Mouse (Mus musculus) hindbrain, postnatal 0 days (tissue): Measurements from ENCODE around the gene Aknad1. TPM values are rescaled to one million over a fixed set of nuclear protein-coding genes. Genes with fewer than 3 reads are reported as not detected.

ENCODE experiments used
- ATAC-seq: fragments of 200-750 bp; cut with Nextera tagmentation; 2 replicates; pipeline ENCODE4 v1.8.0; 2017; ENCODE audit warnings: mild to moderate bottlenecking, moderate TSS enrichment, moderate library complexity
- DNase-seq: peaks from one replicate; pipeline ENCODE4 v3.0.0-alpha.2; 2015; ENCODE audit warnings: low spot score
- H3K27ac ChIP-seq: fragments of 300-500 bp; sonication (generic); 2 replicates; pipeline ENCODE4 v1.5.1; 2014; ENCODE audit warnings: mild to moderate bottlenecking
- H3K27me3 ChIP-seq: fragments of 300-500 bp; sonication (generic); 2 replicates; pipeline ENCODE4 v1.6.1; 2014; ENCODE audit warnings: low read length, mixed read lengths; ENCODE audit not compliant: insufficient read depth
- H3K36me3 ChIP-seq: fragments of 300-500 bp; sonication (generic); 2 replicates; pipeline ENCODE4 v1.6.1; 2014; ENCODE audit warnings: low read length, mixed read lengths; ENCODE audit not compliant: insufficient read depth
- H3K4me1 ChIP-seq: fragments of 300-500 bp; sonication (generic); 2 replicates; pipeline ENCODE4 v1.6.1; 2014; ENCODE audit warnings: antibody characterized with exemption, low read length, mixed read lengths; ENCODE audit not compliant: insufficient read depth
- H3K4me2 ChIP-seq: fragments of 300-500 bp; sonication (generic); 2 replicates; pipeline ENCODE4 v1.6.1; 2014; ENCODE audit warnings: low read depth, mild to moderate bottlenecking, low read length, moderate library complexity, mixed read lengths
- H3K4me3 ChIP-seq: fragments of 300-500 bp; sonication (generic); 2 replicates; pipeline ENCODE4 v1.5.1; 2014; ENCODE audit warnings: low read length
- H3K9ac ChIP-seq: fragments of 300-500 bp; sonication (generic); replicated peaks from 2 replicates; pipeline ENCODE4 v1.6.1; 2014; ENCODE audit warnings: mild to moderate bottlenecking, low read length, moderate library complexity, mixed read lengths
- H3K9me3 ChIP-seq: fragments of 300-500 bp; sonication (generic); 2 replicates; pipeline ENCODE4 v1.6.1; 2016; ENCODE audit warnings: low read length, mixed read lengths
- CTCF ChIP-seq: IDR thresholded peaks from 2 replicates; pipeline ENCODE4 v1.5.1; 2016; ENCODE audit warnings: antibody characterized with exemption, control low read depth, low read depth
- WGBS: fragments of 180-500 bp; shearing (Covaris S2); extraction: QIAGEN DNeasy Blood & Tissue Kit; methylation state at CpG from one replicate; pipeline ENCODE4 v1.1.7; 2014; 5-methylcytosine and 5-hydroxymethylcytosine counted together
- polyA plus RNA-seq: library from polyadenylated mRNA; unstranded; fragments of >200 nt; fragmentation: Nextera tagmentation; extraction: Ambion mirVana; gene quantifications from 2 replicates; pipeline ENCODE4 v1.2.1, GENCODE M21; 2015
- total RNA-seq: library from RNA; depleted of rRNA; stranded (reverse); fragments of >200 nt; gene quantifications from 2 replicates; pipeline ENCODE4 v1.2.3, GENCODE M21; 2014; rRNA removed

Aknad1 gene
- total and polyA plus RNA-seq, 2 experiments from 2014 or later: not detected

DNA sequence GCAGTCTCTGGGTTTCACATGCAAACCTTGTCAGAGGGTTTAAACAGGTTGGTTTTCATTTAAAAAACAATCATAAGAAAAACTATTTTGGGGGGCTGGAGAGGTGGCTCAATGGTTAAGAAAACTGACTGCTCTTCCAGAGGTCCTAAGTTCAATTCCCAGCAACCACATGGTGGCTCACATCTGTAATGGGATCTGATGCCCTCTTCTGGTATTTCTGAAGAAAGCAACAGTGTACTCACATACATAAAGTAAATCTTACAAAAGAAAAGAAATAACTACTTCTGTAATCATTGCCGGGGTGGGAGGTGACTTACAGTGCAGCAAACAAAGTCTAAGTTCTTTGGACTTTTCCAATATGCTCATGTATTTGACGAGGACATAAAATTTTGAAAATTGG lies 58.9 kb downstream of the Aknad1 start:
- Histone ChIP-seq H3K9ac (no peak overlapping the region), H3K36me3 (peaks cover 41% of the 10 kb centered on the region), H3K4me3 (no peak overlapping the region), H3K27ac (no peak overlapping the region), H3K4me2 (no peak overlapping the region), H3K9me3 (no peaks in the 10 kb centered on the region), H3K4me1 (no peaks in the 10 kb centered on the region), H3K27me3 (no peaks in the 10 kb centered on the region)
- DNase-seq (no peak), ATAC-seq (no peak)
- TF ChIP-seq CTCF: peak; percentile 33; the same call in 1 of the 2 replicates
- 87% methylated on average over 2 of the region's 2 CpGs for WGBS

DNA sequence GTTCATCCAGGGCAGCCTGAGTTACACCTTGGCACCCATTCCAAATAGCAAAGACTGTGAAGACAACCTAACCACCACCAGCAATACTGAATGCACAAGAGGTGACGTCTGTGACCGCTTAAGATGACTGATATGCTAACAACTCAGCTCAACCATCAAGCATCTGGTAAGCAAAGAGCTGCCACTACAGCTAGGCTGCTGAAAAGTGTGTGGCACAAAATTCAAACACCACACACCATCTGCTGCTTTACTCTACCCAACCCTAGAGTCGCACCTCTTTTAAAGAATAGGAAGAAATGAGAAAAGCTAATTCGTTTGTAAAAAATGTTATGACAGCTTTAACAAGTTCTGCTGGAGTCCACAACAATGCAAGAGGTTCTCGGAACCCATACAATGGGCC lies 66.2 kb downstream of the Aknad1 start:
- no peak overlapping the region for H3K27ac ChIP-seq
- DNase-seq (no peak), ATAC-seq (no peak)
- H3K27me3 ChIP-seq: no peaks in the 10 kb centered on the region
- H3K9ac ChIP-seq: no peak overlapping the region
- H3K4me3 ChIP-seq: no peak overlapping the region
- no peaks in the 10 kb centered on the region for H3K4me1 ChIP-seq
- TF ChIP-seq CTCF: no peak
- peaks cover 33% of the 10 kb centered on the region for H3K36me3 ChIP-seq
- WGBS: 86% methylated on average over 5 of the region's 5 CpGs
- H3K4me2 ChIP-seq: no peak overlapping the region
- H3K9me3 ChIP-seq: no peaks in the 10 kb centered on the region

DNA sequence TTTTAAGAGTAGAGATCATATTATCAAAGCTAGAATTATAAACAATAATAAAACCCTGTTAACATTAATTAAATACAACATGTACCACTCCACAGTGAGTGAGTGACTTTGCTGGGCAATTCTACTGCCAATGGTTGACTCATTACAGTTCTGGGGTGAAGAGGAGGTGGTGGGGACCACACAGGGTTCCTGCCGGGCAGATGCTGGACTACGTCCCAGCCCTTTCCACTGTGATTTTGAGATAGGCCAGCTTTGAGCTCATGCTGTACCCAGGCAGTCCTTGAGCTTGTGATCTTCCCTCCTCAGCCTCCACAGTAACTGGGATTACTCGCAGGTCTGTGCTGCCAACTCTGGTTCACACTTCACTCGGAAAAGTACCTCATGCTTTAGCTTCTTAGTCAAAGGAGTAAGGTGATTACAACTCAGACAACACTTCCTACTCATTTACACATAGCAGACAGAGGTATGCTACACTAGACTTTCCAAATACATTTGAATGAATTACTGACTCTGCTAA lies 71.3 kb downstream of the Aknad1 start:
- ATAC-seq: no peak
- no peak for DNase-seq
- Histone ChIP-seq H3K4me2 (no peak overlapping the region), H3K9ac (no peak overlapping the region), H3K27ac (no peak overlapping the region), H3K27me3 (no peaks in the 10 kb centered on the region), H3K9me3 (no peaks in the 10 kb centered on the region), H3K4me3 (no peak overlapping the region), H3K4me1 (no peaks in the 10 kb centered on the region), H3K36me3 (peaks cover 9% of the 10 kb centered on the region; the same call in 1 of the 2 replicates)
- no peak for TF ChIP-seq CTCF
- 75% methylated on average over 4 of the region's 4 CpGs for WGBS

DNA sequence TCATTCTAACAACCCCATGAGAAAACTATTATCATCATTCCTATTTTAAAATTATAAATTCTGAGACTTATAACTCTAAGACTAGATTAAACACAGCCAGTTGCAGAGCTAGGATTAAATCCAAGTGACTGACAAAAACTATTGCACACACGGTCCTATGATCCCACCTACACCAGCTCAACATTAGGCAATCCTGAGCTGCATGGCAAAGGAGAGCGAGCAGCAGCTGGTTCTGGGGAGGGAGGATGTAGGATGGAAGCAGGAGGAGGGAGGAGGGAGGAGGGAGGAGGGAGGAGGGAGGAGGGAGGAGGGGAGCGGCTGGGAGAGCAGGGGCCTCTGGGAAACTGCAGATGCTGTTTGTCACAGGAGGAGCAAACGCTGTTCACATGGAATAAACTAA lies 76.2 kb downstream of the Aknad1 start:
- no peak overlapping the region for H3K27ac ChIP-seq
- no peak for TF ChIP-seq CTCF
- H3K27me3 ChIP-seq: no peaks in the 10 kb centered on the region
- no peak overlapping the region for H3K4me3 ChIP-seq
- H3K4me1 ChIP-seq: no peaks in the 10 kb centered on the region
- no peaks in the 10 kb centered on the region for H3K9me3 ChIP-seq
- no peak overlapping the region for H3K4me2 ChIP-seq
- ATAC-seq (no peak), DNase-seq (no peak)
- 70% methylated on average over 4 of the region's 4 CpGs for WGBS
- no peak overlapping the region for H3K9ac ChIP-seq
- no peaks in the 10 kb centered on the region; the same call in none of the 2 replicates for H3K36me3 ChIP-seq

DNA sequence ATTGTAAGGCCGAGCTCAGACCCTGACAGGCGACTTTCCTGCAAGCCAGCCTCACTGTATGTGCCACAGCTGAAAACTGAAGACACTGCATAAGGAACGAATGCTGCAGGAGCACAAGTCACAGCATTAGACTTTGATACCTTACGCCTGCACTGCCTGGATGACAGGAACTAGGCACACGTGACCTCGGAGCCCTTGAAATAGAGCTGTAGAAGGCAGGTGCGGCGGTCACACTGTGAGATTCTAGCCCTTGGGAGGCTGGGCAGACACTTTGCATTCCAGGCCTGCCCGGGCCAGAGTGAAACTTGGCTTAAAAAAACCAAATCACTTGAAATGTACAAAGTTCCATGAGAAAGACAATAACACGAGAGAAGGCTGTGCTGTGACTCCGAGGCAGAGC lies 91.0 kb downstream of the Aknad1 start:
- DNase-seq: no peak
- Histone ChIP-seq H3K9ac (no peak overlapping the region), H3K9me3 (no peaks in the 10 kb centered on the region), H3K4me2 (no peak overlapping the region), H3K4me1 (no peaks in the 10 kb centered on the region), H3K4me3 (no peak overlapping the region), H3K27ac (no peak overlapping the region), H3K36me3 (peaks cover 3% of the 10 kb centered on the region; the same call in 1 of the 2 replicates), H3K27me3 (no peaks in the 10 kb centered on the region)
- no peak for ATAC-seq
- WGBS: 81% methylated on average over 11 of the region's 11 CpGs
- TF ChIP-seq CTCF: no peak

DNA sequence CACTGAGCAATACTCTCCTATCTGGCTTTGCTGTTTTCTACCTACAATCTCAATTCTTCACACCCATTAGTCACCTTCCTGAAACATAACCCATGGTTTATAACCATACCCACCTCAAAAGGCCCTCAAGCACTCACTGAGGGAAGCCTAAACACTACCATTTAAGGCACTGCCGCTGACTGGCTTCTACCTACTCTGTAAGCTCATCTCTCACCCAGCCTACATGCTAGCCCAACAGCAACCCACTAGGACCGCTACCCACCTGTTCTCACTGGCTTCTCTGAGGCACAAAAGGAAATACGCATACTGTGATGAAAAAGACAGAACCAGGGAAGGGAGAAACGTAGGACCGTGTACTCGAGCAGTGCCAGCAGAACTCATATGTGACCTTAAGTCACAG lies 92.3 kb downstream of the Aknad1 start:
- H3K4me3 ChIP-seq: no peak overlapping the region
- no peak overlapping the region for H3K27ac ChIP-seq
- ATAC-seq: no peak
- no peaks in the 10 kb centered on the region for H3K27me3 ChIP-seq
- WGBS: 96% methylated on average over 6 of the region's 6 CpGs
- no peak for TF ChIP-seq CTCF
- DNase-seq: no peak
- peaks cover 3% of the 10 kb centered on the region; the same call in 1 of the 2 replicates for H3K36me3 ChIP-seq
- H3K4me2 ChIP-seq: no peak overlapping the region
- H3K9ac ChIP-seq: no peak overlapping the region
- no peaks in the 10 kb centered on the region for H3K9me3 ChIP-seq
- no peaks in the 10 kb centered on the region for H3K4me1 ChIP-seq

Other genes with a start within 250 kb of the Aknad1 start
- 1.3 and 6.7 TPM in 2 replicates for gene 1700013F07Rik, start 205.5 kb upstream of the Aknad1 start, total RNA-seq
- 3.1 and 3.2 TPM in 2 replicates for gene 1700013F07Rik, start 205.5 kb upstream of the Aknad1 start, polyA plus RNA-seq
- 10.2 and 10.7 TPM in 2 replicates for gene 5330417C22Rik, start 203.1 kb upstream of the Aknad1 start, total RNA-seq
- 13.5 and 17.3 TPM in 2 replicates for gene 5330417C22Rik, start 203.1 kb upstream of the Aknad1 start, polyA plus RNA-seq
- 31.9 and 38.9 TPM in 2 replicates for gene Tmem167b, start 177.2 kb upstream of the Aknad1 start, total RNA-seq
- gene Tmem167b, start 177.2 kb upstream of the Aknad1 start, polyA plus RNA-seq: 38.9 and 41.4 TPM in 2 replicates
- 7.7 and 12.4 TPM in 2 replicates for gene Taf13, start 168.0 kb upstream of the Aknad1 start, total RNA-seq
- gene Taf13, start 168.0 kb upstream of the Aknad1 start, polyA plus RNA-seq: 38.9 and 46.7 TPM in 2 replicates
- 64.7 and 65.9 TPM in 2 replicates for gene Wdr47, start 148.4 kb upstream of the Aknad1 start, total RNA-seq
- gene Wdr47, start 148.4 kb upstream of the Aknad1 start, polyA plus RNA-seq: 65.9 and 70.5 TPM in 2 replicates
- gene Clcc1, start 85.7 kb upstream of the Aknad1 start, total RNA-seq: 23.9 and 52.3 TPM in 2 replicates
- gene Clcc1, start 85.7 kb upstream of the Aknad1 start, polyA plus RNA-seq: 58.2 and 62.2 TPM in 2 replicates
- gene Gpsm2, start 17.3 kb upstream of the Aknad1 start, total RNA-seq: 12.9 and 13.5 TPM in 2 replicates
- gene Gpsm2, start 17.3 kb upstream of the Aknad1 start, polyA plus RNA-seq: 16.8 and 18.0 TPM in 2 replicates
- 7.6 and 34.3 TPM in 2 replicates for gene Stxbp3, start 100.9 kb downstream of the Aknad1 start, total RNA-seq
- gene Stxbp3, start 100.9 kb downstream of the Aknad1 start, polyA plus RNA-seq: 13.4 and 17.1 TPM in 2 replicates
- 0.14 and 0.16 TPM in 2 replicates for gene Fndc7, start 150.3 kb downstream of the Aknad1 start, total RNA-seq
- gene Fndc7, start 150.3 kb downstream of the Aknad1 start, polyA plus RNA-seq: 0.06 TPM in 1 of 2 replicates, not detected in the other
- gene Prpf38b, start 172.1 kb downstream of the Aknad1 start, total RNA-seq: 23.8 and 26.7 TPM in 2 replicates
- gene Prpf38b, start 172.1 kb downstream of the Aknad1 start, polyA plus RNA-seq: 39.4 and 41.8 TPM in 2 replicates
- gene Henmt1, start 200.2 kb downstream of the Aknad1 start, total RNA-seq: 1.0 and 2.2 TPM in 2 replicates
- 2.0 and 2.6 TPM in 2 replicates for gene Henmt1, start 200.2 kb downstream of the Aknad1 start, polyA plus RNA-seq
- not detected in 2 replicates for gene Gm9857, start 200.8 kb downstream of the Aknad1 start, total RNA-seq
- gene Gm9857, start 200.8 kb downstream of the Aknad1 start, polyA plus RNA-seq: 0.54 TPM in 1 of 2 replicates, not detected in the other